Mouse (Mus musculus) heart, embryonic 14.5 days (tissue): ENCODE measurements around the gene Flad1. TPM values are rescaled to one million over a fixed set of nuclear protein-coding genes. Genes with fewer than 3 reads are reported as not detected.

Experiments used
- ATAC-seq: fragments of 200-750 bp; cut with Nextera tagmentation; 2 replicates; pipeline ENCODE4 v1.8.0; 2017; ENCODE audit warnings: low read depth, moderate TSS enrichment; ENCODE audit not compliant: insufficient number of reproducible peaks, insufficient read depth, low FRiP score
- H3K27ac ChIP-seq, 2 experiments: fragments of 200-500 bp in 1 of 2; fragments of 300-500 bp in 1 of 2; sonication (generic) in 1 of 2; replicated peaks in 1 of 2; 2 replicates each; pipeline ENCODE4 v1.5.1; 2012 to 2014; ENCODE audit warnings: low read depth in 2 of 2, low read length in 2 of 2, control low read depth in 1 of 2, mild to moderate bottlenecking in 1 of 2, mixed read lengths in 1 of 2; ENCODE audit not compliant: control insufficient read depth in 1 of 2, insufficient read depth in 1 of 2
- H3K27me3 ChIP-seq: fragments of 300-500 bp; sonication (generic); 2 replicates; pipeline ENCODE4 v1.6.1; 2014; ENCODE audit warnings: mild to moderate bottlenecking, low read length, control low read depth; ENCODE audit not compliant: control insufficient read depth, insufficient read depth
- H3K36me3 ChIP-seq: fragments of 300-500 bp; sonication (generic); 2 replicates; pipeline ENCODE4 v1.6.1; 2014; ENCODE audit warnings: mild to moderate bottlenecking, control low read depth, low read length, mixed read lengths; ENCODE audit not compliant: control insufficient read depth, insufficient read depth
- H3K4me1 ChIP-seq, 2 experiments: fragments of 200-500 bp in 1 of 2; fragments of 300-500 bp in 1 of 2; sonication (generic) in 1 of 2; 2 replicates each; pipeline ENCODE4 v1.6.1; 2012 to 2014; ENCODE audit warnings: low read length in 2 of 2, control low read depth in 1 of 2, mixed read lengths in 1 of 2; ENCODE audit not compliant: control insufficient read depth in 2 of 2, insufficient read depth in 2 of 2
- H3K4me2 ChIP-seq: fragments of 300-500 bp; sonication (generic); 2 replicates; pipeline ENCODE4 v1.6.1; 2014; ENCODE audit warnings: mild to moderate bottlenecking, low read length
- H3K4me3 ChIP-seq, 2 experiments: fragments of 200-500 bp in 1 of 2; fragments of 300-500 bp in 1 of 2; sonication (generic) in 1 of 2; 2 replicates each; pipeline ENCODE4 v1.5.1; 2012 to 2014; ENCODE audit warnings: low read length in 2 of 2, mild to moderate bottlenecking in 2 of 2, control low read depth in 1 of 2, low read depth in 1 of 2, moderate library complexity in 1 of 2; ENCODE audit not compliant: control insufficient read depth in 1 of 2, insufficient read depth in 1 of 2
- H3K9ac ChIP-seq: fragments of 300-500 bp; sonication (generic); 2 replicates; pipeline ENCODE4 v1.6.1; 2014; ENCODE audit warnings: mild to moderate bottlenecking, low read length
- H3K9me3 ChIP-seq: fragments of 300-500 bp; sonication (generic); 2 replicates; pipeline ENCODE4 v1.6.1; 2016; ENCODE audit warnings: low read length, control low read depth; ENCODE audit not compliant: control insufficient read depth
- WGBS: fragments of 180-500 bp; shearing (Covaris S2); extraction: QIAGEN DNeasy Blood & Tissue Kit; methylation state at CpG from one replicate; pipeline ENCODE4 v1.1.7; 2014; 5-methylcytosine and 5-hydroxymethylcytosine counted together
- polyA plus RNA-seq: library from polyadenylated mRNA; unstranded; fragments of >200 nt; fragmentation: Nextera tagmentation; extraction: Ambion mirVana; gene quantifications from 2 replicates; pipeline ENCODE4 v1.2.1, GENCODE M21; 2014

The Flad1 gene
- polyA plus RNA-seq, 1 experiment from 2014 or later = 35.2 TPM

GRCm38 (mm10) chr3:89418170-89418860 lies 6.6 kb upstream of the Flad1 start, which contains the start of the genes Cks1b and Shc1:
Cks1b (minus strand) TSS chr3:89418383.
Shc1 (plus strand) TSS chr3:89418443.
- Histone ChIP-seq H3K27me3 (no peaks in the 10 kb centered on the region), H3K36me3 (peaks cover 33% of the 10 kb centered on the region), H3K4me2 (peak within 1 kb of the TSS; percentile 87), H3K4me3 (peak within 1 kb of the TSS; percentile 59 to 75), H3K4me1 (peaks cover 14 to 41% of the 10 kb centered on the region in 2 experiments), H3K9me3 (no peaks in the 10 kb centered on the region), H3K9ac (peak within 1 kb of the TSS; percentile 84), H3K27ac (peak within 1 kb of the TSS; percentile 91 to 99)
- peak; percentile 89 for ATAC-seq
- WGBS = under 1% methylated on average over 39 of the region's 39 CpGs

GRCm38 (mm10) chr3:89417840-89418169 lies 6.1 kb upstream of the Flad1 start:
- Histone ChIP-seq H3K27me3 (no peaks in the 10 kb centered on the region), H3K27ac (peak overlapping the region; percentile 81 to 86), H3K4me1 (peaks cover 14 to 40% of the 10 kb centered on the region in 2 experiments), H3K4me2 (peak overlapping the region; percentile 84), H3K9ac (peak overlapping the region; percentile 79), H3K4me3 (peak overlapping the region; percentile 59 to 75), H3K9me3 (no peaks in the 10 kb centered on the region), H3K36me3 (peaks cover 33% of the 10 kb centered on the region)
- peak; percentile 13; the same call in 1 of the 2 replicates for ATAC-seq
- under 1% methylated on average over 20 of the region's 20 CpGs for WGBS

GRCm38 (mm10) chr3:89417131-89417530 lies 5.5 kb upstream of the Flad1 start:
- ATAC-seq = no peak
- Histone ChIP-seq H3K4me1 (peaks cover 14 to 35% of the 10 kb centered on the region in 2 experiments), H3K4me2 (peak overlapping the region; percentile 84), H3K27me3 (no peaks in the 10 kb centered on the region), H3K9me3 (no peaks in the 10 kb centered on the region), H3K27ac (peak overlapping the region; percentile 52 to 86; a peak in 3 of 4 replicates), H3K9ac (peak overlapping the region; percentile 79), H3K4me3 (peak overlapping the region; percentile 59 to 75; a peak in 3 of 4 replicates), H3K36me3 (peaks cover 33% of the 10 kb centered on the region)
- 31% methylated on average over 2 of the region's 2 CpGs for WGBS

- no peaks in the 10 kb centered on the region for H3K9me3 ChIP-seq
- peaks cover 8 to 28% of the 10 kb centered on the region in 2 experiments for H3K4me1 ChIP-seq
- no peak for ATAC-seq
- no peak overlapping the region for H3K27ac ChIP-seq
- H3K4me2 ChIP-seq = no peak overlapping the region
- no peaks in the 10 kb centered on the region for H3K27me3 ChIP-seq
- 94% methylated on average over 8 of the region's 8 CpGs for WGBS
- peaks cover 33% of the 10 kb centered on the region for H3K36me3 ChIP-seq
- H3K9ac ChIP-seq = no peak overlapping the region
- H3K4me3 ChIP-seq = no peak overlapping the region
Measured at GRCm38 (mm10) chr3:89416158-89416557, 4.5 kb upstream of the Flad1 start.

GRCm38 (mm10) chr3:89410864-89411263 lies 806 bp downstream of the Flad1 start:
- Histone ChIP-seq H3K36me3 (peaks cover 47% of the 10 kb centered on the region), H3K27me3 (no peaks in the 10 kb centered on the region), H3K4me2 (peak overlapping the region; percentile 87), H3K9me3 (no peaks in the 10 kb centered on the region), H3K4me3 (peak overlapping the region; percentile 71 to 82), H3K27ac (0 out of 4 replicates have a peak overlapping the region, but pooled peaks of 1 of the 2 experiments have one; percentile 33), H3K9ac (peak overlapping the region; percentile 82), H3K4me1 (peaks cover 6 to 7% of the 10 kb centered on the region in 2 experiments)
- ATAC-seq = no peak
- WGBS = 75% methylated on average over 10 of the region's 10 CpGs

- peaks cover 6 to 7% of the 10 kb centered on the region in 2 experiments for H3K4me1 ChIP-seq
- H3K4me2 ChIP-seq = no peak overlapping the region
- ATAC-seq = no peak
- peaks cover 46% of the 10 kb centered on the region for H3K36me3 ChIP-seq
- no peak overlapping the region for H3K9ac ChIP-seq
- H3K27ac ChIP-seq = no peak overlapping the region
- H3K4me3 ChIP-seq = no peak overlapping the region
- 91% methylated on average over 3 of the region's 3 CpGs for WGBS
- H3K9me3 ChIP-seq = no peaks in the 10 kb centered on the region
- H3K27me3 ChIP-seq = no peaks in the 10 kb centered on the region
Measured at GRCm38 (mm10) chr3:89409701-89410100, 2.0 kb downstream of the Flad1 start.

GRCm38 (mm10) chr3:89408448-89408847 lies 3.2 kb downstream of the Flad1 start:
- Histone ChIP-seq H3K27me3 (no peaks in the 10 kb centered on the region), H3K27ac (no peak overlapping the region), H3K4me2 (no peak overlapping the region), H3K4me1 (peaks cover 6 to 7% of the 10 kb centered on the region in 2 experiments), H3K36me3 (peaks cover 48% of the 10 kb centered on the region), H3K4me3 (no peak overlapping the region), H3K9ac (no peak overlapping the region), H3K9me3 (no peaks in the 10 kb centered on the region)
- WGBS = 53% methylated on average over 16 of the region's 16 CpGs
- ATAC-seq = no peak
